Mouse (Mus musculus) midbrain, postnatal 0 days (tissue): ENCODE results near the gene Rilpl1. TPM values are rescaled to one million over a fixed set of nuclear protein-coding genes. Genes with fewer than 3 reads are reported as not detected.

Source experiments
- ATAC-seq: fragments of 200-750 bp; cut with Nextera tagmentation; 2 replicates; pipeline ENCODE4 v1.8.0; 2017; ENCODE audit warnings: moderate number of reproducible peaks, mild to moderate bottlenecking, moderate TSS enrichment, moderate library complexity; ENCODE audit not compliant: low FRiP score
- DNase-seq: peaks from one replicate; pipeline ENCODE4 v3.0.0-alpha.2; 2015; ENCODE audit warnings: low spot score
- H3K27ac ChIP-seq: fragments of 300-500 bp; sonication (generic); 2 replicates; pipeline ENCODE4 v1.5.1; 2014; ENCODE audit warnings: low read depth, mild to moderate bottlenecking, low read length, mixed read lengths
- H3K27me3 ChIP-seq: fragments of 300-500 bp; sonication (generic); 2 replicates; pipeline ENCODE4 v1.6.1; 2014; ENCODE audit warnings: low read length, control low read depth, mixed read lengths; ENCODE audit not compliant: insufficient read depth
- H3K36me3 ChIP-seq: fragments of 300-500 bp; sonication (generic); 2 replicates; pipeline ENCODE4 v1.6.1; 2014; ENCODE audit warnings: low read length, control low read depth, mixed read lengths; ENCODE audit not compliant: insufficient read depth
- H3K4me1 ChIP-seq: fragments of 300-500 bp; sonication (generic); 2 replicates; pipeline ENCODE4 v1.6.1; 2014; ENCODE audit warnings: mild to moderate bottlenecking, control low read depth, antibody characterized with exemption, low read length, mixed read lengths; ENCODE audit not compliant: insufficient read depth
- H3K4me2 ChIP-seq: fragments of 300-500 bp; sonication (generic); 2 replicates; pipeline ENCODE4 v1.6.1; 2014; ENCODE audit warnings: low read depth, mild to moderate bottlenecking, low read length, mixed read lengths; ENCODE audit not compliant: poor library complexity, severe bottlenecking
- H3K4me3 ChIP-seq: fragments of 300-500 bp; sonication (generic); 2 replicates; pipeline ENCODE4 v1.5.1; 2014; ENCODE audit warnings: low read depth, mild to moderate bottlenecking, low read length, moderate library complexity
- H3K9ac ChIP-seq: fragments of 300-500 bp; sonication (generic); replicated peaks from 2 replicates; pipeline ENCODE4 v1.6.1; 2014; ENCODE audit warnings: mild to moderate bottlenecking, low read length, moderate library complexity, mixed read lengths; ENCODE audit not compliant: poor library complexity, severe bottlenecking
- H3K9me3 ChIP-seq: fragments of 300-500 bp; sonication (generic); 2 replicates; pipeline ENCODE4 v1.6.1; 2016; ENCODE audit warnings: low read length, control low read depth
- CTCF ChIP-seq: IDR thresholded peaks from 2 replicates; pipeline ENCODE4 v1.5.1; 2016; ENCODE audit warnings: antibody characterized with exemption, mild to moderate bottlenecking
- WGBS: fragments of 180-500 bp; shearing (Covaris S2); extraction: QIAGEN DNeasy Blood & Tissue Kit; methylation state at CpG from one replicate; pipeline ENCODE4 v1.1.7; 2014; 5-methylcytosine and 5-hydroxymethylcytosine counted together
- polyA plus RNA-seq: library from polyadenylated mRNA; unstranded; fragments of >200 nt; fragmentation: Nextera tagmentation; extraction: Ambion mirVana; gene quantifications from 2 replicates; pipeline ENCODE4 v1.2.1, GENCODE M21; 2015
- total RNA-seq: library from RNA; depleted of rRNA; stranded (reverse); fragments of >200 nt; gene quantifications from 2 replicates; pipeline ENCODE4 v1.2.3, GENCODE M21; 2014; rRNA removed

Rilpl1 gene
- total RNA-seq, result 14.8 and 14.9 TPM in 2 replicates
- 11.2 and 11.9 TPM in 2 replicates for polyA plus RNA-seq

- peak within 1 kb of the TSS; percentile 81 for H3K4me3 ChIP-seq
- under 1% methylated on average over 69 of the region's 96 CpGs for WGBS
- peak; percentile 93 for ATAC-seq
These were observed at the start of gene Rilpl1 for GRCm38 (mm10) chr5:124530655-124531582. TSS of gene Rilpl1 (minus strand) at chr5:124531391.

DNA sequence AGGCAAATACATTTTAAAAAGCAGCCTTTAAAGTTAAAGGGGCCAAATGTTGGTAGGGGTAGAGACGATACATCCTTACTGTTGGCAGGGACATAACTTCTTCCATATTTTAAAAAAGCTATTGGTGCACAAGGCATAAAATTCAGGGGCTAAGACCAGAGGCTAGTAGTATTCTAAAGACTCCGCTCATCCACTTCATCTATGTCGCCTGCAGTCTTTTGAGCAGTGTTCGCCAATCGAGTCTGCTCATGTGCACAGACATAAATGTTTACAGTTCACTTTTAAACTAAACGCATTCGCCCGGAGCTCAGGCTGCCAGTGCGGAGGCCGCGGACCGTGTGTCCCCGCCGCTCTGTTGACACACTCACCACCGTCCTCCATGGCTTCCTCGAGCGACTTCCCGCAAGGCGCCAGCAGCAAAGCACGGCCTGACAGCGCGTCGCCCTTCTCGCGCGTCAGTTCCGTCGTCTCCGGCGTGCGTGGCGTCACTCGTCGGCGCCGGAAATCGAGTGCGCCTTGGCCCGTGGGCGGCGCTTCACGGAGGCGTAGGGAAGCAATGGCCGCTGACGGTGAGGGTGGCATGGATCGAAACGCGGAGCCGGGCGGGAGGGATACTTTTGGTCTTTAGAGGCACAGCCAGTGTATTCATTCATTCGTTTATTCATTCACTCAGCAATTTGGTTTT, 47.6 kb upstream of the Rilpl1 start, which contains the start of the genes Eif2b1 and Gtf2h3:
Gene Eif2b1 (minus strand): TSS at position 499 of the 685 bp plus-strand sequence.
Gene Gtf2h3 (plus strand): TSS at position 508 of the 685 bp plus-strand sequence.
- Histone ChIP-seq H3K9me3 (no peaks in the 10 kb centered on the region), H3K4me1 (peaks cover 11% of the 10 kb centered on the region), H3K36me3 (peaks cover 37% of the 10 kb centered on the region), H3K4me2 (peak within 1 kb of the TSS; percentile 89), H3K4me3 (peak within 1 kb of the TSS; percentile 71), H3K9ac (peak within 1 kb of the TSS; percentile 66), H3K27me3 (no peaks in the 10 kb centered on the region), H3K27ac (peak within 1 kb of the TSS; percentile 62)
- peak; percentile 89 for ATAC-seq
- WGBS, result under 1% methylated on average over 51 of the region's 51 CpGs
- DNase-seq, result peak; percentile 96
- TF ChIP-seq CTCF, result peak; percentile 21; the same call in 1 of the 2 replicates

More at GRCm38 (mm10) chr5:124530655-124531582, at the start of gene Rilpl1:
- peak within 1 kb of the TSS; percentile 86 for H3K4me2 ChIP-seq
- H3K36me3 ChIP-seq, result no peaks in the 10 kb centered on the region
- no peaks in the 10 kb centered on the region for H3K27me3 ChIP-seq
- peak within 1 kb of the TSS; percentile 69 for H3K27ac ChIP-seq
- TF ChIP-seq CTCF, result no peak
- H3K9me3 ChIP-seq, result no peaks in the 10 kb centered on the region
- H3K4me1 ChIP-seq, result peaks cover 9% of the 10 kb centered on the region
- peak within 1 kb of the TSS; percentile 79 for H3K9ac ChIP-seq
- peak; percentile 87 for DNase-seq

DNA sequence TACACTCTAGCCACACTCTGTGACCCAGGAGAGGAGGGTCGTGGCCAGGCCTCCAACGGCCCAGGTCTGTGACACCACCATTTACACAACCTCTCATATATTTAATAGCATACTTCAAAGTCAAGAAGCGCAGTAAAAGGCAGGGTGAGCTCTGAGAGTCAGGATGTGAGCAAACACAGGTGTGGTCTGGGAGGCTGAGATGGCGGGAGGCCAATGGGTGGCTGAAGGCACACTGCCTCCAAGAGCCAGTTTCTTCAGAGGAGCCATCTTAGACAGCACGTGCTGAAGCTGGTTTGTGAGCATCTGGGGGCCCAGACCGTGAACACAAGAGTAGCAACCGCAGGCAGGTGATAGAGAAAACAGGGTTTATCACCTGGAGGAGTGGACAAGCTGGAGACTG, 44.3 kb upstream of the Rilpl1 start:
- no peak overlapping the region for H3K27ac ChIP-seq

GRCm38 (mm10) chr5:124571068-124571467, 39.9 kb upstream of the Rilpl1 start:
- H3K9ac ChIP-seq, result no peak overlapping the region
- ATAC-seq (no peak), DNase-seq (no peak)
- H3K4me3 ChIP-seq, result no peak overlapping the region
- no peak overlapping the region for H3K4me2 ChIP-seq
- no peak overlapping the region for H3K27ac ChIP-seq
- no peak for TF ChIP-seq CTCF
- no peaks in the 10 kb centered on the region for H3K9me3 ChIP-seq
- H3K27me3 ChIP-seq, result no peaks in the 10 kb centered on the region
- H3K4me1 ChIP-seq, result no peaks in the 10 kb centered on the region
- WGBS, result 92% methylated on average over 12 of the region's 12 CpGs
- peaks cover 85% of the 10 kb centered on the region for H3K36me3 ChIP-seq

More for the DNA sequence above, 44.3 kb upstream of the Rilpl1 start:
- no peaks in the 10 kb centered on the region for H3K27me3 ChIP-seq
- H3K4me1 ChIP-seq, result peaks cover 11% of the 10 kb centered on the region
- DNase-seq, result no peak
- no peak overlapping the region for H3K9ac ChIP-seq
- 96% methylated on average over 7 of the region's 7 CpGs for WGBS
- no peak overlapping the region for H3K4me3 ChIP-seq
- TF ChIP-seq CTCF, result no peak
- H3K9me3 ChIP-seq, result no peaks in the 10 kb centered on the region
- peaks cover 60% of the 10 kb centered on the region for H3K36me3 ChIP-seq
- no peak overlapping the region for H3K4me2 ChIP-seq
- ATAC-seq, result no peak

- H3K9me3 ChIP-seq, result no peaks in the 10 kb centered on the region
- ATAC-seq (no peak), DNase-seq (peak; percentile 19)
- H3K4me2 ChIP-seq, result no peak overlapping the region
- no peak overlapping the region for H3K4me3 ChIP-seq
- peaks cover 4% of the 10 kb centered on the region; the same call in 1 of the 2 replicates for H3K4me1 ChIP-seq
- TF ChIP-seq CTCF, result peak; percentile 66
- H3K27ac ChIP-seq, result no peak overlapping the region
- no peaks in the 10 kb centered on the region for H3K27me3 ChIP-seq
- H3K36me3 ChIP-seq, result peaks cover 34% of the 10 kb centered on the region
- WGBS, result 81% methylated on average over 1 of the region's 1 CpGs
- H3K9ac ChIP-seq, result no peak overlapping the region
These were observed 24.0 kb upstream of the Rilpl1 start for GRCm38 (mm10) chr5:124555145-124555544.
